Mouse (Mus musculus): ENCODE data around the gene Tuba3b. TPM values are rescaled to one million over a fixed set of nuclear protein-coding genes. Genes with fewer than 3 reads are reported as not detected.

Gene Tuba3b
- total RNA-seq, 2 experiments from 2014 or later: not detected

DNA sequence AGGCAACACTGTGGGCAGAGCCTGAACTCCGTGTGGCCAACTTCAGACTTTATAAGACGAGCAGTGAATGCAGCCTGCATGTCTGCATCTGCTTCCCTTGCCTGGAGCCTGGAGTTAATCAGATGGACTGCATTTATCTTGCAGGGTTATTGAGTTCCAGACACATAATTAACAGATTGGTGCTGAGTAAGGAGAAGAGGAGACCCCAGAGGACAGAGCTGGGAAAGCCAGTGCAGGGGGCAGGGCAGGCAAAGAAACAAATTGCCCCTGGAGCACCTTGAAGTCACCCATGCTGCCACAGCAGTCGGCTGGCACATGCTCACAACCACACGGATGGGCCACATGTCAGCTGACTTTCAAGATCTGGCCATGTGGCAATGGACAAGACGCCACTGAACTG, 48.7 kb downstream of the Tuba3b start:
- DNase-seq (ENCODE audit: low spot score in 2 of 2): no peak

DNA sequence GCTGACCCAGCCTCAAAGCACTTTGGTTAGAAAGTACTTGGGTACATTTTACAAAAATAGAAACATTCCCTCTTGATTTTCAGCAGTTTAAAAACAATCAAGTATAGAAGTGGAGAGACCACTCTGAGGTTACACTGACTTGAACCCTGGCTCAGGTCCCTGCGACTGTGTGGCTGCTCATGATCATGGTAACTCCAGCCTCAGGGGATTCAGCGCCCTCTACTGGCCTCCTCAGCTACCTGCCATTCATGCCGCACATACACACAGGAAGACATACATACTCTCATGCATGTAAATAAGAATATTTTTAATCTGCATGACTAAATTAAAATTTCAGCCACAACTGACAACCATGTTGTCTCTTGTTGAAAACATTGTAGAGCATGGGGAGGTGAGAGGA, 50.2 kb downstream of the Tuba3b start:
- DNase-seq (ENCODE audit: low spot score in 2 of 2): no peak

- DNase-seq (ENCODE audit: low spot score in 2 of 2): no peak
Measured at GRCm38 (mm10) chr6:145667654-145668053, 52.1 kb downstream of the Tuba3b start.

GRCm38 (mm10) chr6:145669596-145670071, 54.1 kb downstream of the Tuba3b start:
- DNase-seq (ENCODE audit: low spot score in 2 of 2): no peak

Other genes starting within 250 kb of the Tuba3b start
- 1 to 10 TPM; 2.9 to 3.9 TPM for gene Lmntd1, start 1.4 kb upstream of the Tuba3b start, total RNA-seq (2021)
- 100 to 1,000 TPM; 131 to 139 TPM for gene Rassf8, start 131.0 kb downstream of the Tuba3b start, total RNA-seq (2021)
- gene Bhlhe41, start 249.8 kb downstream of the Tuba3b start, total RNA-seq (2021): 1 to 10 TPM; 5.3 to 6.2 TPM

All from adrenal gland, postnatal 4 days (tissue).